Mouse (Mus musculus): ENCODE results near the gene Rnf39. TPM values are rescaled to one million over a fixed set of nuclear protein-coding genes. Genes with fewer than 3 reads are reported as not detected.

Rnf39 gene
- polyA plus RNA-seq, 1 experiment from 2014 or later, result 0.13 TPM

- Histone ChIP-seq H3K27ac (replicated peaks; ENCODE audit: low read depth, low read length) (no peak overlapping the region), H3K9me3 (replicated peaks; ENCODE audit: control insufficient read depth, low read length) (no peaks in the 10 kb centered on the region), H3K36me3 (replicated peaks; ENCODE audit: control insufficient read depth, insufficient read depth, low read depth, low read length) (no peaks in the 10 kb centered on the region), H3K4me3 (ENCODE audit: low read depth, low read length) (no peak overlapping the region), H3K27me3 (ENCODE audit: control insufficient read depth, insufficient read depth, low read length) (peaks cover 9% of the 10 kb centered on the region), H3K9ac (replicated peaks; ENCODE audit: low read length) (no peak overlapping the region), H3K4me2 (ENCODE audit: low read depth, low read length) (no peak overlapping the region), H3K4me1 (ENCODE audit: control insufficient read depth, insufficient read depth, low read length) (no peaks in the 10 kb centered on the region)
- DNase-seq (ENCODE audit: low spot score), result no peak
- WGBS, result 74% methylated on average over 3 of the region's 3 CpGs
- ATAC-seq (replicated peaks; ENCODE audit: insufficient number of reproducible peaks, low FRiP score, low TSS enrichment, low read depth), result no peak
Measured at GRCm38 (mm10) chr17:36992336-36993104, 49.8 kb downstream of the Rnf39 start.

- Histone ChIP-seq H3K36me3 (replicated peaks; ENCODE audit: control insufficient read depth, insufficient read depth, low read depth, low read length) (no peaks in the 10 kb centered on the region), H3K9ac (replicated peaks; ENCODE audit: low read length) (no peak overlapping the region), H3K27ac (replicated peaks; ENCODE audit: low read depth, low read length) (no peak overlapping the region), H3K4me1 (ENCODE audit: control insufficient read depth, insufficient read depth, low read length) (no peaks in the 10 kb centered on the region), H3K4me3 (ENCODE audit: low read depth, low read length) (no peak overlapping the region), H3K4me2 (ENCODE audit: low read depth, low read length) (no peak overlapping the region), H3K27me3 (ENCODE audit: control insufficient read depth, insufficient read depth, low read length) (peaks cover 6% of the 10 kb centered on the region), H3K9me3 (replicated peaks; ENCODE audit: control insufficient read depth, low read length) (no peaks in the 10 kb centered on the region)
- no peak for ATAC-seq (replicated peaks; ENCODE audit: insufficient number of reproducible peaks, low FRiP score, low TSS enrichment, low read depth)
- 82% methylated on average over 4 of the region's 4 CpGs for WGBS
- no peak for DNase-seq (ENCODE audit: low spot score)
Measured at GRCm38 (mm10) chr17:36993770-36994325, 51.1 kb downstream of the Rnf39 start.

- 92% methylated on average over 2 of the region's 2 CpGs for WGBS
- ATAC-seq (replicated peaks; ENCODE audit: insufficient number of reproducible peaks, low FRiP score, low TSS enrichment, low read depth) (no peak), DNase-seq (ENCODE audit: low spot score) (no peak)
Measured at GRCm38 (mm10) chr17:36994528-36994927, 51.8 kb downstream of the Rnf39 start.

GRCm38 (mm10) chr17:36995448-36995847 is 52.7 kb downstream of the Rnf39 start:
- H3K9ac ChIP-seq (replicated peaks; ENCODE audit: low read length), result no peak overlapping the region
- no peak for DNase-seq (ENCODE audit: low spot score)
- H3K4me3 ChIP-seq (ENCODE audit: low read depth, low read length), result no peak overlapping the region
- H3K27me3 ChIP-seq (ENCODE audit: control insufficient read depth, insufficient read depth, low read length), result no peaks in the 10 kb centered on the region
- no peaks in the 10 kb centered on the region for H3K36me3 ChIP-seq (replicated peaks; ENCODE audit: control insufficient read depth, insufficient read depth, low read depth, low read length)
- H3K27ac ChIP-seq (replicated peaks; ENCODE audit: low read depth, low read length), result no peak overlapping the region
- no peak overlapping the region for H3K4me2 ChIP-seq (ENCODE audit: low read depth, low read length)
- 60% methylated on average over 3 of the region's 3 CpGs for WGBS
- no peaks in the 10 kb centered on the region for H3K9me3 ChIP-seq (replicated peaks; ENCODE audit: control insufficient read depth, low read length)
- ATAC-seq (replicated peaks; ENCODE audit: insufficient number of reproducible peaks, low FRiP score, low TSS enrichment, low read depth), result no peak
- H3K4me1 ChIP-seq (ENCODE audit: control insufficient read depth, insufficient read depth, low read length), result no peaks in the 10 kb centered on the region

More at GRCm38 (mm10) chr17:36994528-36994927, 51.8 kb downstream of the Rnf39 start:
- H3K27me3 ChIP-seq (ENCODE audit: control insufficient read depth, insufficient read depth, low read length), result no peaks in the 10 kb centered on the region
- no peak overlapping the region for H3K9ac ChIP-seq (replicated peaks; ENCODE audit: low read length)
- no peak overlapping the region for H3K4me3 ChIP-seq (ENCODE audit: low read depth, low read length)
- no peaks in the 10 kb centered on the region for H3K4me1 ChIP-seq (ENCODE audit: control insufficient read depth, insufficient read depth, low read length)
- H3K9me3 ChIP-seq (replicated peaks; ENCODE audit: control insufficient read depth, low read length), result no peaks in the 10 kb centered on the region
- H3K4me2 ChIP-seq (ENCODE audit: low read depth, low read length), result no peak overlapping the region
- H3K36me3 ChIP-seq (replicated peaks; ENCODE audit: control insufficient read depth, insufficient read depth, low read depth, low read length), result no peaks in the 10 kb centered on the region
- H3K27ac ChIP-seq (replicated peaks; ENCODE audit: low read depth, low read length), result no peak overlapping the region

- Histone ChIP-seq H3K27me3 (ENCODE audit: control insufficient read depth, insufficient read depth, low read length) (no peaks in the 10 kb centered on the region), H3K27ac (replicated peaks; ENCODE audit: low read depth, low read length) (no peak overlapping the region), H3K9me3 (replicated peaks; ENCODE audit: control insufficient read depth, low read length) (no peaks in the 10 kb centered on the region), H3K4me1 (ENCODE audit: control insufficient read depth, insufficient read depth, low read length) (no peaks in the 10 kb centered on the region), H3K4me3 (ENCODE audit: low read depth, low read length) (no peak overlapping the region), H3K4me2 (ENCODE audit: low read depth, low read length) (no peak overlapping the region), H3K9ac (replicated peaks; ENCODE audit: low read length) (no peak overlapping the region), H3K36me3 (replicated peaks; ENCODE audit: control insufficient read depth, insufficient read depth, low read depth, low read length) (no peaks in the 10 kb centered on the region)
- ATAC-seq (replicated peaks; ENCODE audit: insufficient number of reproducible peaks, low FRiP score, low TSS enrichment, low read depth) (no peak), DNase-seq (ENCODE audit: low spot score) (peak; percentile 93)
- 25% methylated on average over 7 of the region's 7 CpGs for WGBS
Measured at GRCm38 (mm10) chr17:36997033-36997735, 54.5 kb downstream of the Rnf39 start.

Other genes starting within 250 kb of the Rnf39 start
- gene H2-M10.5, start 170.0 kb upstream of the Rnf39 start, polyA plus RNA-seq (2014; fragmentation: Nextera tagmentation; extraction: Ambion mirVana), result not detected in 2 replicates
- gene H2-M10.6, start 130.7 kb upstream of the Rnf39 start, polyA plus RNA-seq (2014; fragmentation: Nextera tagmentation; extraction: Ambion mirVana), result not detected in 2 replicates
- 36.0 and 38.2 TPM in 2 replicates for gene Trim26, start 105.8 kb upstream of the Rnf39 start, polyA plus RNA-seq (2014; fragmentation: Nextera tagmentation; extraction: Ambion mirVana)
- gene Trim15, start 75.7 kb upstream of the Rnf39 start, polyA plus RNA-seq (2014; fragmentation: Nextera tagmentation; extraction: Ambion mirVana), result 0.25 and 0.39 TPM in 2 replicates
- 5.9 and 7.4 TPM in 2 replicates for gene Trim10, start 73.3 kb upstream of the Rnf39 start, polyA plus RNA-seq (2014; fragmentation: Nextera tagmentation; extraction: Ambion mirVana)
- gene Trim40, start 52.8 kb upstream of the Rnf39 start, polyA plus RNA-seq (2014; fragmentation: Nextera tagmentation; extraction: Ambion mirVana), result not detected in 2 replicates
- gene Trim31, start 44.8 kb upstream of the Rnf39 start, polyA plus RNA-seq (2014; fragmentation: Nextera tagmentation; extraction: Ambion mirVana), result not detected in 2 replicates
- 136 and 152 TPM in 2 replicates for gene Ppp1r11, start 8.8 kb downstream of the Rnf39 start, polyA plus RNA-seq (2014; fragmentation: Nextera tagmentation; extraction: Ambion mirVana)
- gene Znrd1, start 15.6 kb downstream of the Rnf39 start, polyA plus RNA-seq (2014; fragmentation: Nextera tagmentation; extraction: Ambion mirVana), result 96.7 and 104 TPM in 2 replicates
- gene Znrd1as, start 15.7 kb downstream of the Rnf39 start, polyA plus RNA-seq (2014; fragmentation: Nextera tagmentation; extraction: Ambion mirVana), result 8.0 and 9.3 TPM in 2 replicates
- not detected in 2 replicates for gene 2410137M14Rik, start 38.3 kb downstream of the Rnf39 start, polyA plus RNA-seq (2014; fragmentation: Nextera tagmentation; extraction: Ambion mirVana)
- gene H2-M5, start 46.6 kb downstream of the Rnf39 start, polyA plus RNA-seq (2014; fragmentation: Nextera tagmentation; extraction: Ambion mirVana), result 0.39 and 0.45 TPM in 2 replicates
- gene Zfp57, start 58.2 kb downstream of the Rnf39 start, polyA plus RNA-seq (2014; fragmentation: Nextera tagmentation; extraction: Ambion mirVana), result 102 and 110 TPM in 2 replicates
- gene Mog, start 80.5 kb downstream of the Rnf39 start, polyA plus RNA-seq (2014; fragmentation: Nextera tagmentation; extraction: Ambion mirVana), result 0.20 TPM in 1 of 2 replicates, not detected in the other
- 6.1 and 8.9 TPM in 2 replicates for gene Gabbr1, start 103.0 kb downstream of the Rnf39 start, polyA plus RNA-seq (2014; fragmentation: Nextera tagmentation; extraction: Ambion mirVana)
- not detected in 2 replicates for gene Olfr90, start 145.6 kb downstream of the Rnf39 start, polyA plus RNA-seq (2014; fragmentation: Nextera tagmentation; extraction: Ambion mirVana)
- gene Olfr91, start 155.4 kb downstream of the Rnf39 start, polyA plus RNA-seq (2014; fragmentation: Nextera tagmentation; extraction: Ambion mirVana), result not detected in 2 replicates
- not detected in 2 replicates for gene Olfr92, start 177.2 kb downstream of the Rnf39 start, polyA plus RNA-seq (2014; fragmentation: Nextera tagmentation; extraction: Ambion mirVana)
- gene Olfr93, start 218.6 kb downstream of the Rnf39 start, polyA plus RNA-seq (2014; fragmentation: Nextera tagmentation; extraction: Ambion mirVana), result not detected in 2 replicates

Data from embryonic facial prominence, embryonic 11.5 days (tissue).